ENCODE assay signal across 31 mouse cellular contexts in the genomic region with DNA sequence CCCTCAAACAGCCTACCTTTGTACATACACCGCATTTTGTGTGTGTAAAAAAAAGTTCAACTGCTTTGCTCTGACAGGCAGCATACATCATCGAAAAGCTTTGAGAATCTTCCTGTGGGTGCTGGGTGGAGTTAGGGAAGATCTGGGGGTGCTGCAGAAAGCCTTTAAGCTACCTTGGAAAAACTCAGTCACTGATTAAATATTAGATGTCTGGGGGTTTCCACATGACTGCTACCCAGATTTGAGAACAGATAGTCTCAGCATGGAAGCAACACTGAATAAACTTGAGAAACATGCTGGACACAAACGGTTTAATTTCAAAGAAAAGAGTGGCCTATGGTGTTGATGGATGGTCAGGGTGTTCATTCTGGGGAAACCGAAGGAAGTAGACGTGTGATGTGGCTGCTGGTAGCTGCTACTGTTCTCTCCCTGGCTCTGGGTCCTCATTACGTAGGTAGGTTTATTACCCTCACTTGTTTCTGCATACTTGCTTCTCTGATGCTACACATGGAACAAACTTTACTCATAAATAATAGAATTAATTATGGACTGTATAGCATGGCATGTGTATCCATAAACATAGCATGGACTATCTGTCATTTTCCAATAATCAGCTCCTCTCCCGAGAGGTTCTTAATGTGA. TPM values are rescaled to one million over a fixed set of nuclear protein-coding genes. Genes with fewer than 3 reads are reported as not detected.
DNase-seq lines count a peak whose midpoint lies in the region; ATAC-seq and TF ChIP-seq lines count a peak whose summit lies in the region.
"Had no signal": no experiment of that assay in that cellular context is flagged by ENCODE, and none has a peak within 500 bp of the region (broad histone marks: within the 10 kb centered on the region; RNA-seq: fewer than 3 reads in every experiment).

No protein-coding gene starts in this region.

- H3K27me3 ChIP-seq in kidney, adult 2 months (replicated peaks; ENCODE audit: control insufficient read depth, insufficient read depth, low read length): no peaks in the 10 kb centered on the region
- H3K27me3 ChIP-seq in kidney, embryonic 14.5 days (ENCODE audit: control insufficient read depth, insufficient read depth, low read length): no peaks in the 10 kb centered on the region
- no peaks in the 10 kb centered on the region for H3K27me3 ChIP-seq in hindbrain, embryonic 10.5 days (ENCODE audit: insufficient read depth, poor library complexity, severe bottlenecking)
- H3K27me3 ChIP-seq: CH12.LX; embryonic facial prominence, embryonic 13.5 days; forebrain, embryonic 12.5 days; heart, embryonic 12.5 days; heart, embryonic 15.5 days; hindbrain, embryonic 12.5 days; hindbrain, embryonic 15.5 days had no signal

- H3K36me3 ChIP-seq in kidney, adult 2 months (ENCODE audit: control insufficient read depth, insufficient read depth, low read length): no peaks in the 10 kb centered on the region
- H3K36me3 ChIP-seq in kidney, embryonic 14.5 days (ENCODE audit: control insufficient read depth, insufficient read depth, low read length): no peaks in the 10 kb centered on the region
- no peaks in the 10 kb centered on the region for H3K36me3 ChIP-seq in hindbrain, embryonic 10.5 days
- H3K36me3 ChIP-seq: embryonic facial prominence, embryonic 10.5 days; embryonic facial prominence, embryonic 13.5 days; forebrain, embryonic 12.5 days; G1E; heart, embryonic 12.5 days; heart, embryonic 15.5 days; hindbrain, embryonic 12.5 days; hindbrain, embryonic 15.5 days had no signal

- H3K4me1 ChIP-seq in kidney, adult 2 months (ENCODE audit: control insufficient read depth, insufficient read depth, low read length): peaks cover 23% of the 10 kb centered on the region
- no peaks in the 10 kb centered on the region for H3K4me1 ChIP-seq in kidney, embryonic 14.5 days (ENCODE audit: control insufficient read depth, insufficient read depth, low read length)
- 0 out of 2 replicates have a peak, but pooled peaks cover 8% of the 10 kb centered on the region for H3K4me1 ChIP-seq in hindbrain, embryonic 10.5 days (replicated peaks)
- H3K4me1 ChIP-seq: embryonic facial prominence, embryonic 10.5 days; forebrain, embryonic 12.5 days; hindbrain, embryonic 12.5 days; hindbrain, embryonic 15.5 days had no signal

- 37% methylated on average over 7 of the region's 7 CpGs for WGBS in kidney, adult 2 months
- 60% methylated on average over 7 of the region's 7 CpGs for WGBS in kidney, embryonic 14.5 days
- WGBS in hindbrain, embryonic 10.5 days: 78% methylated on average over 7 of the region's 7 CpGs

- H3K4me3 ChIP-seq in kidney, adult 2 months (ENCODE audit: insufficient read depth, low read depth, low read length): no peak overlapping the region
- no peak overlapping the region for H3K4me3 ChIP-seq in kidney, embryonic 14.5 days (ENCODE audit: low read length)
- no peak overlapping the region for H3K4me3 ChIP-seq in hindbrain, embryonic 10.5 days
- H3K4me3 ChIP-seq: embryonic facial prominence, embryonic 10.5 days; embryonic facial prominence, embryonic 13.5 days; erythroblast, embryonic 14.5 days; forebrain, embryonic 12.5 days; heart, embryonic 12.5 days; heart, embryonic 15.5 days; hindbrain, embryonic 12.5 days; hindbrain, embryonic 15.5 days had no signal

- no peak overlapping the region for H3K9ac ChIP-seq in kidney, embryonic 14.5 days (ENCODE audit: low read depth, low read length)
- H3K9ac ChIP-seq: embryonic facial prominence, embryonic 13.5 days; forebrain, embryonic 12.5 days; heart, embryonic 12.5 days; heart, embryonic 15.5 days; hindbrain, embryonic 12.5 days; hindbrain, embryonic 15.5 days had no signal

- no peak for TF ChIP-seq CTCF in kidney, adult 2 months (conservative IDR thresholded peaks at IDR 0.05; ENCODE audit: insufficient read depth, insufficient read length, low read depth, low read length)

- no peak for TF ChIP-seq POLR2A in kidney, adult 2 months (IDR thresholded peaks at IDR 0.05; ENCODE audit: low read depth, low read length)

- no peak for DNase-seq in kidney, adult 2 months
- peak; percentile 48 for DNase-seq in CD4-positive helper T cell, adult 2 months (ENCODE audit: low read depth, low spot score)
- DNase-seq in induced T-regulatory cell, adult 2 months (ENCODE audit: low read depth): peak; percentile 46
- DNase-seq in lung, postnatal 10 days: no peak
- DNase-seq in hindbrain, embryonic 10.5 days (ENCODE audit: low spot score): no peak
- DNase-seq: adrenal gland, adult 8-10 months; adrenal gland, postnatal 25 days; B cell, adult 2 months; cerebellum, adult 11-12 months; cerebellum, adult 8-10 months; cerebellum, postnatal 10 days; cerebellum, postnatal 36 days; embryo, embryonic 11 days; gastrocnemius, postnatal 10 days; heart, adult 18-20 months; heart, postnatal 10 days; heart, postnatal 36 days had no signal

- H3K27ac ChIP-seq in kidney, adult 2 months (ENCODE audit: insufficient read depth, low read depth, low read length): peak overlapping the region; percentile 84
- no peak overlapping the region for H3K27ac ChIP-seq in kidney, embryonic 14.5 days (ENCODE audit: low read depth, low read length)
- H3K27ac ChIP-seq in hindbrain, embryonic 10.5 days: no peak overlapping the region
- H3K27ac ChIP-seq: embryonic facial prominence, embryonic 10.5 days; embryonic facial prominence, embryonic 13.5 days; forebrain, embryonic 12.5 days; heart, embryonic 15.5 days; hindbrain, embryonic 12.5 days; hindbrain, embryonic 15.5 days had no signal

- H3K4me2 ChIP-seq in kidney, embryonic 14.5 days (replicated peaks; ENCODE audit: low read depth, low read length): no peak overlapping the region
- H3K4me2 ChIP-seq: embryonic facial prominence, embryonic 13.5 days; forebrain, embryonic 12.5 days; heart, embryonic 12.5 days; heart, embryonic 15.5 days; hindbrain, embryonic 12.5 days; hindbrain, embryonic 15.5 days had no signal

- ATAC-seq in kidney, embryonic 14.5 days (ENCODE audit: low FRiP score, low TSS enrichment): no peak
- ATAC-seq in CD4-positive, CD25-positive, alpha-beta regulatory T cell, adult 4 months: peak; percentile 77
- ATAC-seq: forebrain, embryonic 16.5 days; intestine, embryonic 16.5 days had no signal

- H3K9me3 ChIP-seq in kidney, embryonic 14.5 days (ENCODE audit: control insufficient read depth, low read length): no peaks in the 10 kb centered on the region
- H3K9me3 ChIP-seq in hindbrain, embryonic 10.5 days: no peaks in the 10 kb centered on the region
- H3K9me3 ChIP-seq: embryonic facial prominence, embryonic 10.5 days; embryonic facial prominence, embryonic 13.5 days; forebrain, embryonic 12.5 days; heart, embryonic 12.5 days; heart, embryonic 15.5 days; hindbrain, embryonic 12.5 days; hindbrain, embryonic 15.5 days had no signal

RNA-seq across cellular contexts. Expression of gene Dock8, which starts 15.4 kb away (rescaled TPM):
- 17.8 and 18.4 TPM in 2 replicates for polyA plus RNA-seq in kidney, adult 2 months (2012; rRNA removed)
- polyA plus RNA-seq in kidney, embryonic 14.5 days (2014; fragmentation: Nextera tagmentation; extraction: Ambion mirVana): 4.4 and 4.9 TPM in 2 replicates
- polyA plus RNA-seq in CD4-positive, CD25-positive, alpha-beta regulatory T cell, adult 4 months (2017; shearing (Covaris generic)): 100 to 1,000 TPM in 1 of 2 experiments, 10 to 100 TPM in 1; 97.2 to 114 TPM
- 1.4 and 2.2 TPM in 2 replicates for polyA plus RNA-seq in hindbrain, embryonic 10.5 days (2016; fragmentation: Nextera tagmentation; extraction: Ambion mirVana)

RNA-seq across cellular contexts. Expression of gene Cbwd1, which starts 22.6 kb away (rescaled TPM):
- 2.2 and 3.5 TPM in 2 replicates for polyA plus RNA-seq in kidney, adult 2 months (2012; rRNA removed)
- 20.4 and 28.9 TPM in 2 replicates for polyA plus RNA-seq in kidney, embryonic 14.5 days (2014; fragmentation: Nextera tagmentation; extraction: Ambion mirVana)
- polyA plus RNA-seq in CD4-positive, CD25-positive, alpha-beta regulatory T cell, adult 4 months (2017; shearing (Covaris generic)): 10 to 100 TPM; 12.2 to 27.9 TPM
- polyA plus RNA-seq in hindbrain, embryonic 10.5 days (2016; fragmentation: Nextera tagmentation; extraction: Ambion mirVana): 18.5 and 22.3 TPM in 2 replicates

Comparison
In these comparisons a context has a peak if more than half of its experiments do, and no peak if none do; other contexts are left out.
1. DNase-seq: peak in CD4-positive helper T cell, adult 2 months (single experiment) and induced T-regulatory cell, adult 2 months (single experiment); none in kidney, adult 2 months (single experiment), lung, postnatal 10 days (single experiment) and hindbrain, embryonic 10.5 days (single experiment).